Mouse (Mus musculus) kidney, adult 9 months (tissue): Measurements from ENCODE around the gene Amy2a5.
"Not testable (repeated sequence)": the region's sequence is repeated elsewhere in the genome, so short reads cannot be mapped to it uniquely, and the experiment has no call there.

Experiments used
- DNase-seq: peaks from one replicate; pipeline ENCODE4 v3.0.0; 2022

Gene Amy2a5

DNA sequence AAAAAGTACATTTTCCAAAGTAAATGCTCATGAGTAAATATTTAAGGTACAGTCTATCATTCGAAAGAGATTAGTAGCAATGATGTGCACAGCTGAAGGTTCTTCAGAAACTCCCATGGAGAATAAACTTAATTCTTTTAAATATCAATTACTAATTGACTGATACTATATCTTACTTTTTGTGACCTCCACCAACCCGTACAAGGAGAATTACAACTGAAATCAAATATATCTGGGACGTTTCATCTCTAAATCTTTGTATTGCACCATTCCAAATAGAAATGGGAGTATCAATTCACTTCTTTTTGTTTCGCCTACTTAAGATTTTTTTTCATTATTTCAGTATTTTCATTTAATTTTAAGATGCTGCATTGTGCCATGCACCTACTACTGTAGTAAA lies at the start of gene Amy2a5:
Gene Amy2a5 (minus strand): TSS at position 101 of the 400 bp plus-strand sequence.
- DNase-seq = not testable (repeated sequence)

DNA sequence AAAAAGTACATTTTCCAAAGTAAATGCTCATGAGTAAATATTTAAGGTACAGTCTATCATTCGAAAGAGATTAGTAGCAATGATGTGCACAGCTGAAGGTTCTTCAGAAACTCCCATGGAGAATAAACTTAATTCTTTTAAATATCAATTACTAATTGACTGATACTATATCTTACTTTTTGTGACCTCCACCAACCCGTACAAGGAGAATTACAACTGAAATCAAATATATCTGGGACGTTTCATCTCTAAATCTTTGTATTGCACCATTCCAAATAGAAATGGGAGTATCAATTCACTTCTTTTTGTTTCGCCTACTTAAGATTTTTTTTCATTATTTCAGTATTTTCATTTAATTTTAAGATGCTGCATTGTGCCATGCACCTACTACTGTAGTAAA lies 32.7 kb upstream of the Amy2a5 start, which contains the start of gene Amy2a4:
Gene Amy2a4 (minus strand): TSS at position 101 of the 400 bp plus-strand sequence.
- DNase-seq = not testable (repeated sequence)

DNA sequence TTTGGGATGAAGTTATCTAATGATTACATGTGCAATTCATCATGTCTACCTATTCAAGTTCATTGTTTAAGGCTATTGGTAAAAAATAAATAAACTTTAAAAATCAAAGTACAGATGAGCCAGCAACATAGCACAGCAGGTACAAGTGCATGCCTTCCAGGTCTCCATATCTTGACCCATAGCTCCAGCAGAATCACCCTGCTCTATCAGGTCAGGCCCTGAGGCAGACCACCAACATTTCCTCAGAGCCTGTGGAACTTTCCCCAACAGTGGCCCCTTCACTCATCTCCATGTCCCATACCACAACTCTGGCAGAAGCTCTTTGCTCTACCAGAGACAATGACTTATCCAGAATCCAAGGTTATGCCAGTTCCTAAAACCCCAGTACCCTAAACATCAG lies 21.6 kb upstream of the Amy2a5 start:
- DNase-seq = not testable (repeated sequence)

DNA sequence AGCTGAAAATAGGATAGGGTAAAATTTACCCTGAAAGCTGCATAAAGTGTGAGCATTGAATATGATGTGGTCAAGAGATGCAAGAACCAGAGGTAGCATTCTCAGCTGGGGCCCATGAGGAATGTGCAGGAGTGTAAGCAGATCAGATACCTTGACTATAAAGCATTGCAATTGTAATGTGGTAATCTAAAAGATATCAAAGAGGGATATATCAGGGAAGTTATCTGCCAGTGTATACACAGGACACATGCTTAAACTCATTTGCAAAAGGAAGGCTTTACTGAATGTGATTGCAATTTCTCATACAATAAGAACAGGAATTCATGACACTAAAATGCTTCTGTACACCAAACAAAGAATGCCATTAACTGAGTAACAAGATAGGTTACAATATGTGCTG lies 20.9 kb upstream of the Amy2a5 start:
- not testable (repeated sequence) for DNase-seq

DNA sequence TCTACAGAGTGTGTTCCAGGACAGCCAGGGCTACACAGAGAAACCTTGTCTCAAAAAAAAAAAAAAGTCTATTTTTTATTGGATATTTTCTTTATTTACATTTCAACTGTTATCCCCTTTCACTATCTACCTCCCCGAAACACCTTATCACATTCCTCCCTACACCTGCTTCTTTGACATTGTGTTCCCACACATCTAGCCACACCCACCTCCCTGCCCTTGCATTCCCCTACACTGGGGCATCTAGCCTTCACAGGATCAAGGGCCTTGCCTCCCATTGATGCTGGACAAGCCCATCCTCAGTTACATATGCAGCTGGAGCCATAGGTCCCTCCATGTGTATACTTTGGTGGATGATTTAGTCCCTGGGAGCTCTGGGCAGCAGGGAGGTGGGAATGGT lies 31.5 kb downstream of the Amy2a5 start:
- DNase-seq = no peak
